Mouse (Mus musculus) cerebellum, adult 2 months (tissue): Measurements from ENCODE around the gene Smu1.

Experiments used
- CTCF ChIP-seq: fragments of 200-500 bp; IDR thresholded peaks from 2 replicates; pipeline ENCODE4 v1.5.1; 2011; ENCODE audit warnings: low read depth, mild to moderate bottlenecking, control low read depth, low read length, moderate library complexity, borderline replicate concordance; ENCODE audit not compliant: insufficient read depth
- POLR2A ChIP-seq: fragments of 200-500 bp; IDR thresholded peaks from 2 replicates; pipeline ENCODE4 v1.6.1; 2011; ENCODE audit warnings: low read length, control low read depth, borderline replicate concordance; ENCODE audit not compliant: insufficient read depth

- TF ChIP-seq CTCF (no peak), POLR2A (no peak)
These were observed 18.7 kb upstream of the Smu1 start for GRCm38 (mm10) chr4:40776416-40776815.
